Mouse (Mus musculus) lung, postnatal 0 days (tissue): ENCODE data around the gene Sox5.

ENCODE experiments used
- CTCF ChIP-seq: IDR thresholded peaks from 2 replicates; pipeline ENCODE4 v1.5.1; 2016; ENCODE audit warnings: antibody characterized with exemption, mild to moderate bottlenecking
- EP300 ChIP-seq: IDR thresholded peaks from 2 replicates; pipeline ENCODE4 v1.6.1; 2016; ENCODE audit warnings: antibody characterized with exemption, mild to moderate bottlenecking, control low read depth

GRCm38 (mm10) chr6:144638547-144638946 is 143.2 kb downstream of the Sox5 start:
- TF ChIP-seq CTCF (no peak), EP300 (no peak)
